Mouse (Mus musculus) lung, embryonic 14.5 days (tissue): ENCODE measurements around the gene Coro1a. TPM values are rescaled to one million over a fixed set of nuclear protein-coding genes. Genes with fewer than 3 reads are reported as not detected.

Experiments
- ATAC-seq: fragments of 200-750 bp; cut with Nextera tagmentation; 2 replicates; pipeline ENCODE4 v1.8.0; 2017; ENCODE audit warnings: mild to moderate bottlenecking, moderate TSS enrichment, moderate library complexity; ENCODE audit not compliant: insufficient read depth
- DNase-seq: peaks from one replicate; pipeline ENCODE4 v3.0.0-alpha.2; 2015
- H3K27ac ChIP-seq: fragments of 300-500 bp; sonication (generic); 2 replicates; pipeline ENCODE4 v1.5.1; 2014; ENCODE audit warnings: low read depth, mild to moderate bottlenecking, moderate library complexity
- H3K27me3 ChIP-seq: fragments of 300-500 bp; sonication (generic); 2 replicates; pipeline ENCODE4 v1.6.1; 2014; ENCODE audit warnings: low read length, control low read depth; ENCODE audit not compliant: insufficient read depth
- H3K36me3 ChIP-seq: fragments of 300-500 bp; sonication (generic); 2 replicates; pipeline ENCODE4 v1.6.1; 2014; ENCODE audit warnings: control low read depth; ENCODE audit not compliant: insufficient read depth
- H3K4me1 ChIP-seq: fragments of 300-500 bp; sonication (generic); 2 replicates; pipeline ENCODE4 v1.6.1; 2014; ENCODE audit warnings: antibody characterized with exemption, control low read depth; ENCODE audit not compliant: insufficient read depth
- H3K4me2 ChIP-seq: fragments of 300-500 bp; sonication (generic); 2 replicates; pipeline ENCODE4 v1.6.1; 2014; ENCODE audit warnings: mild to moderate bottlenecking
- H3K4me3 ChIP-seq: fragments of 300-500 bp; sonication (generic); 2 replicates; pipeline ENCODE4 v1.5.1; 2014; ENCODE audit warnings: low read depth, low read length
- H3K9ac ChIP-seq: fragments of 300-500 bp; sonication (generic); 2 replicates; pipeline ENCODE4 v1.6.1; 2014
- H3K9me3 ChIP-seq: fragments of 300-500 bp; sonication (generic); 2 replicates; pipeline ENCODE4 v1.6.1; 2016; ENCODE audit warnings: low read depth, low read length, control low read depth
- CTCF ChIP-seq: IDR thresholded peaks from 2 replicates; pipeline ENCODE4 v1.5.1; 2016; ENCODE audit warnings: antibody characterized with exemption, low read depth
- WGBS: fragments of 180-500 bp; shearing (Covaris S2); extraction: QIAGEN DNeasy Blood & Tissue Kit; methylation state at CpG from one replicate; pipeline ENCODE4 v1.1.7; 2014; 5-methylcytosine and 5-hydroxymethylcytosine counted together
- polyA plus RNA-seq: library from polyadenylated mRNA; unstranded; fragments of >200 nt; fragmentation: Nextera tagmentation; extraction: Ambion mirVana; gene quantifications from 2 replicates; pipeline ENCODE4 v1.2.1, GENCODE M21; 2014

Coro1a gene
- polyA plus RNA-seq, 1 experiment from 2014 or later: 29.3 TPM

GRCm38 (mm10) chr7:126704121-126704980, 3.2 kb downstream of the Coro1a start:
- DNase-seq: peak; percentile 85
- Histone ChIP-seq H3K27me3 (peaks cover 19% of the 10 kb centered on the region; the same call in 1 of the 2 replicates), H3K27ac (no peak overlapping the region), H3K4me2 (peak overlapping the region; percentile 73), H3K4me1 (no peaks in the 10 kb centered on the region; the same call in 1 of the 2 replicates), H3K36me3 (no peaks in the 10 kb centered on the region), H3K9ac (peak overlapping the region; percentile 44), H3K4me3 (peak overlapping the region; percentile 38), H3K9me3 (no peaks in the 10 kb centered on the region)
- 2% methylated on average over 39 of the region's 39 CpGs for WGBS
- 0 out of 2 replicates have a peak, but pooled peaks have one; percentile 17 for TF ChIP-seq CTCF
- ATAC-seq: peak; percentile 69

GRCm38 (mm10) chr7:126703757-126704077, 3.9 kb downstream of the Coro1a start:
- DNase-seq: no peak
- H3K27me3 ChIP-seq: peaks cover 19% of the 10 kb centered on the region; the same call in 1 of the 2 replicates

GRCm38 (mm10) chr7:126702861-126703756, 4.5 kb downstream of the Coro1a start:
- Histone ChIP-seq H3K36me3 (no peaks in the 10 kb centered on the region), H3K4me3 (peak overlapping the region; percentile 38; the same call in 1 of the 2 replicates), H3K9me3 (no peaks in the 10 kb centered on the region), H3K27me3 (peaks cover 19% of the 10 kb centered on the region; the same call in 1 of the 2 replicates), H3K27ac (no peak overlapping the region), H3K4me2 (peak overlapping the region; percentile 20; the same call in 1 of the 2 replicates), H3K9ac (no peak overlapping the region), H3K4me1 (no peaks in the 10 kb centered on the region; the same call in 1 of the 2 replicates)
- no peak for ATAC-seq
- DNase-seq: no peak
- 67% methylated on average over 12 of the region's 12 CpGs for WGBS
- no peak for TF ChIP-seq CTCF

More at GRCm38 (mm10) chr7:126703757-126704077, 3.9 kb downstream of the Coro1a start:
- Histone ChIP-seq H3K36me3 (no peaks in the 10 kb centered on the region), H3K4me1 (no peaks in the 10 kb centered on the region; the same call in 1 of the 2 replicates), H3K9ac (peak overlapping the region; percentile 38; the same call in 1 of the 2 replicates), H3K4me3 (peak overlapping the region; percentile 38), H3K27ac (no peak overlapping the region), H3K4me2 (peak overlapping the region; percentile 73), H3K9me3 (no peaks in the 10 kb centered on the region)
- no peak for TF ChIP-seq CTCF
- no peak for ATAC-seq
- 23% methylated on average over 7 of the region's 7 CpGs for WGBS

- H3K4me3 ChIP-seq: no peak overlapping the region
- WGBS: 66% methylated on average over 6 of the region's 6 CpGs
- DNase-seq (no peak), ATAC-seq (no peak)
- H3K9me3 ChIP-seq: no peaks in the 10 kb centered on the region
- TF ChIP-seq CTCF: no peak
- no peaks in the 10 kb centered on the region for H3K36me3 ChIP-seq
- H3K4me2 ChIP-seq: no peak overlapping the region
- H3K27ac ChIP-seq: no peak overlapping the region
- H3K9ac ChIP-seq: no peak overlapping the region
- no peaks in the 10 kb centered on the region; the same call in 1 of the 2 replicates for H3K4me1 ChIP-seq
- peaks cover 19% of the 10 kb centered on the region; the same call in 1 of the 2 replicates for H3K27me3 ChIP-seq
Measured at GRCm38 (mm10) chr7:126702358-126702757, 5.2 kb downstream of the Coro1a start.

- peak overlapping the region; percentile 32; the same call in 1 of the 2 replicates for H3K9ac ChIP-seq
- WGBS: 54% methylated on average over 24 of the region's 24 CpGs
Measured at GRCm38 (mm10) chr7:126701559-126702357, 5.8 kb downstream of the Coro1a start.

GRCm38 (mm10) chr7:126701070-126701469, 6.5 kb downstream of the Coro1a start:
- H3K4me3 ChIP-seq: no peak overlapping the region

More at GRCm38 (mm10) chr7:126701559-126702357, 5.8 kb downstream of the Coro1a start:
- DNase-seq (no peak), ATAC-seq (peak; percentile 7; the same call in 1 of the 2 replicates)
- Histone ChIP-seq H3K9me3 (no peaks in the 10 kb centered on the region), H3K4me3 (no peak overlapping the region), H3K27ac (no peak overlapping the region), H3K4me2 (peak overlapping the region; percentile 38), H3K27me3 (peaks cover 19% of the 10 kb centered on the region; the same call in 1 of the 2 replicates), H3K4me1 (peaks cover 1% of the 10 kb centered on the region), H3K36me3 (no peaks in the 10 kb centered on the region)
- TF ChIP-seq CTCF: no peak

More at GRCm38 (mm10) chr7:126701070-126701469, 6.5 kb downstream of the Coro1a start:
- Histone ChIP-seq H3K27ac (no peak overlapping the region), H3K9ac (0 out of 2 replicates have a peak overlapping the region, but pooled peaks have one; percentile 32), H3K4me1 (peaks cover 3% of the 10 kb centered on the region), H3K36me3 (no peaks in the 10 kb centered on the region), H3K9me3 (no peaks in the 10 kb centered on the region), H3K27me3 (peaks cover 19% of the 10 kb centered on the region; the same call in 1 of the 2 replicates), H3K4me2 (peak overlapping the region; percentile 38)
- DNase-seq (peak; percentile 95), ATAC-seq (peak; percentile 53)
- WGBS: 0% methylated on average over 11 of the region's 11 CpGs
- peak; percentile 92 for TF ChIP-seq CTCF
